22 mouse cellular contexts compared by ENCODE assay signal in genomic region chr6:120227068-120227467, GRCm38 (mm10).
"Had no signal": no experiment of that assay in that cellular context is flagged by ENCODE, and none has a peak within 500 bp of the region (broad histone marks: within the 10 kb centered on the region; RNA-seq: fewer than 3 reads in every experiment).

No protein-coding gene starts in this region.

- H3K4me3 ChIP-seq: heart, embryonic 10.5 days; heart, embryonic 12.5 days; hindbrain, embryonic 10.5 days; hindbrain, embryonic 13.5 days; hindbrain, embryonic 15.5 days; layer of hippocampus, adult 2 months; limb, embryonic 13.5 days; limb, embryonic 15.5 days; liver, embryonic 12.5 days had no signal

- H3K4me1 ChIP-seq: hindbrain, embryonic 15.5 days had no signal

- H3K9ac ChIP-seq: forebrain, postnatal 0 days; heart, embryonic 12.5 days; hindbrain, embryonic 13.5 days; hindbrain, embryonic 15.5 days; limb, embryonic 13.5 days; limb, embryonic 15.5 days; liver, embryonic 12.5 days had no signal

- H3K27me3 ChIP-seq: heart, embryonic 12.5 days; hindbrain, embryonic 13.5 days; hindbrain, embryonic 15.5 days; limb, embryonic 13.5 days; limb, embryonic 15.5 days had no signal

- H3K4me2 ChIP-seq: heart, embryonic 12.5 days; hindbrain, embryonic 13.5 days; hindbrain, embryonic 15.5 days; limb, embryonic 13.5 days; limb, embryonic 15.5 days; liver, embryonic 12.5 days had no signal

- ATAC-seq: forebrain, postnatal 0 days; hindbrain, postnatal 0 days; liver, embryonic 12.5 days had no signal

- H3K27ac ChIP-seq: heart, embryonic 10.5 days; hindbrain, embryonic 10.5 days; hindbrain, embryonic 13.5 days; hindbrain, embryonic 15.5 days; hindbrain, postnatal 0 days; layer of hippocampus, adult 2 months; limb, embryonic 13.5 days; limb, embryonic 15.5 days; liver, embryonic 12.5 days had no signal

- H3K36me3 ChIP-seq: heart, embryonic 10.5 days; heart, embryonic 12.5 days; hindbrain, embryonic 10.5 days; hindbrain, embryonic 13.5 days; hindbrain, embryonic 15.5 days; limb, embryonic 13.5 days; limb, embryonic 15.5 days; liver, embryonic 12.5 days had no signal

- H3K9me3 ChIP-seq: heart, embryonic 10.5 days; heart, embryonic 12.5 days; hindbrain, embryonic 10.5 days; hindbrain, embryonic 13.5 days; hindbrain, embryonic 15.5 days; limb, embryonic 13.5 days; limb, embryonic 15.5 days; liver, embryonic 12.5 days had no signal

- DNase-seq: forebrain, postnatal 0 days; gastrocnemius, postnatal 10 days; gastrocnemius, postnatal 25 days; heart, adult 18-20 months; heart, postnatal 10 days; heart, postnatal 4 days; kidney, adult 18-20 months; kidney, adult 8-10 months; kidney, postnatal 10 days; kidney, postnatal 25 days; kidney, postnatal 4 days; left cerebral cortex, postnatal 4 days had no signal
